In the genomic region with DNA sequence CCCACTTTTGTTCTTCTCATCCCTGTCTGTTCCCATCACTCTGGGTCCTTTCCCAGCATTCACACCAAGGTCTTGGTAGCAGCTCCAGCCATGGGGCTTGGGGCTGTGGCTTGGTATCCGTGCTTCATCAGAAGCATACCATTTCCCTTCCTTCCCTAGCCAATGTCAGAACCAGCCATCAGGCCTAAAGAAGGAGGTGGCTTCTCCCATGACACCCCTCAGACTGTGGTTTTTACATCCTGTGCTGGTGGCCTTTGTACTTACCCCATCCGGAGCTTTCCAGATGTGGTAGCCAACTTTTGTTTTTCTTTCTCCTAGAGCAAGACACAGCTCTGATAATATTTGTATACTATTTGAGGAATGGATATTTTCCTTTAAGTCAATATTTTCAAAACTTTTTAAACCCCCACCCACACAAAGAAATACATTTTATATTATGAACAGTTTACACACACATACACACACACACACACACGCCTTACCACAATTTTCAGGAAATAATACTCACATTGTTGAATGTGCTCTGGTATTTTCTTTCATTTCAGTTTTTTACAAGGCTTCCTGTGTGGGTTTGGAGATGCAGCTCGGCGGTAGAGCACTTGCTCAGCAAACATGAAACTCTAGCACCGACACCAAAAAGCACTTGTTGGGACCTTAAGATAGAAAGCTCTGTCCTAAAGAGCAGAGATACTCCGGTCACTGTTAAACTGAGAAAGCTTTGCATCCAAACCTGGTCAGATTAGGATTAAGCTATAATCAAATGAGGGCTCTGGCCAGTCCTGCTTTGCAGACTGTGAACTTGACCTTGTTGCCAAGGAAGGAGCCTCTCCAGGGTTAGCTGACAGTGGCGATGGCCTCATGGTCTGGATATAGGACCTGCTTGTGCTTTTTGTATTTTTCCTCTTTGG, we compare ENCODE assay signal across 15 mouse cellular contexts. TPM values are rescaled to one million over a fixed set of nuclear protein-coding genes. Genes with fewer than 3 reads are reported as not detected.
A peak's percentile ranks its signal among the peaks of the same experiment; 100 is the strongest.
DNase-seq lines count a peak whose midpoint lies in the region; ATAC-seq lines count a peak whose summit lies in the region.
"Had no signal": no experiment of that assay in that cellular context is flagged by ENCODE, and none has a peak within 500 bp of the region (broad histone marks: within the 10 kb centered on the region; RNA-seq: fewer than 3 reads in every experiment).

No protein-coding gene starts in this region.

- DNase-seq in 416B (ENCODE audit: low read depth) = peak; percentile 97
- DNase-seq in CD4-positive helper T cell, adult 2 months (ENCODE audit: low read depth, low spot score) = peak; percentile 87
- DNase-seq in natural killer cell, adult 2 months (ENCODE audit: low spot score in 2 of 2) = peak; percentile 64 to 69
- no peak for DNase-seq in embryo, embryonic 10.5 days (ENCODE audit: low spot score)
- no peak for DNase-seq in urinary bladder, postnatal 4 days (ENCODE audit: low spot score in 2 of 2)
- DNase-seq: adrenal gland, adult 8-10 months; cerebellum, adult 11 months; right cerebral cortex, postnatal 14 days had no signal

- H3K36me3 ChIP-seq in kidney, embryonic 14.5 days (ENCODE audit: control insufficient read depth, insufficient read depth, low read length) = no peaks in the 10 kb centered on the region
- H3K36me3 ChIP-seq: hindbrain, embryonic 13.5 days; limb, embryonic 15.5 days; neural tube, embryonic 13.5 days had no signal

- ATAC-seq in granulocyte monocyte progenitor cell, adult 5-6 weeks (replicated peaks; ENCODE audit: poor library complexity, severe bottlenecking) = peak; percentile 77
- ATAC-seq in kidney, embryonic 14.5 days (ENCODE audit: low FRiP score, low TSS enrichment) = no peak
- ATAC-seq: forebrain, embryonic 14.5 days had no signal

- H3K9ac ChIP-seq in kidney, embryonic 14.5 days (ENCODE audit: low read depth, low read length) = no peak overlapping the region
- H3K9ac ChIP-seq: hindbrain, embryonic 13.5 days; limb, embryonic 15.5 days; neural tube, embryonic 13.5 days had no signal

- no peak overlapping the region for H3K27ac ChIP-seq in kidney, embryonic 14.5 days (ENCODE audit: low read depth, low read length)
- H3K27ac ChIP-seq: hindbrain, embryonic 13.5 days; kidney, postnatal 0 days; limb, embryonic 15.5 days; neural tube, embryonic 13.5 days had no signal

- H3K9me3 ChIP-seq in kidney, embryonic 14.5 days (ENCODE audit: control insufficient read depth, low read length) = no peaks in the 10 kb centered on the region
- H3K9me3 ChIP-seq: hindbrain, embryonic 13.5 days; limb, embryonic 15.5 days; neural tube, embryonic 13.5 days had no signal

- 75% methylated on average over 8 of the region's 8 CpGs for WGBS in kidney, embryonic 14.5 days

- H3K4me3 ChIP-seq in kidney, embryonic 14.5 days (ENCODE audit: low read length) = no peak overlapping the region
- H3K4me3 ChIP-seq: hindbrain, embryonic 13.5 days; limb, embryonic 15.5 days; neural tube, embryonic 13.5 days had no signal

- no peaks in the 10 kb centered on the region for H3K4me1 ChIP-seq in kidney, embryonic 14.5 days (ENCODE audit: control insufficient read depth, insufficient read depth, low read length)
- H3K4me1 ChIP-seq: hindbrain, embryonic 13.5 days; neural tube, embryonic 13.5 days had no signal

- no peaks in the 10 kb centered on the region for H3K27me3 ChIP-seq in kidney, embryonic 14.5 days (ENCODE audit: control insufficient read depth, insufficient read depth, low read length)
- H3K27me3 ChIP-seq: hindbrain, embryonic 13.5 days; limb, embryonic 15.5 days; neural tube, embryonic 13.5 days had no signal

- H3K4me2 ChIP-seq in kidney, embryonic 14.5 days (replicated peaks; ENCODE audit: low read depth, low read length) = no peak overlapping the region
- H3K4me2 ChIP-seq: hindbrain, embryonic 13.5 days; limb, embryonic 15.5 days; neural tube, embryonic 13.5 days had no signal

RNA-seq across cellular contexts. Expression of a gene that starts 18.4 kb away (rescaled TPM):
- 34.8 and 35.3 TPM in 2 replicates for total RNA-seq in granulocyte monocyte progenitor cell, adult 5-6 weeks (2014; fragmentation: Nextera tagmentation)
- total RNA-seq in granulocyte monocyte progenitor cell, adult 5-6 weeks (2017) = 71.3 and 85.3 TPM in 2 replicates
- polyA plus RNA-seq in kidney, embryonic 14.5 days (2014; fragmentation: Nextera tagmentation; extraction: Ambion mirVana) = 16.4 and 34.5 TPM in 2 replicates

RNA-seq across cellular contexts. Expression of a gene that starts 50.7 kb away (rescaled TPM):
- total RNA-seq in granulocyte monocyte progenitor cell, adult 5-6 weeks (2014; fragmentation: Nextera tagmentation) = 18.4 and 18.6 TPM in 2 replicates
- 17.4 and 22.2 TPM in 2 replicates for total RNA-seq in granulocyte monocyte progenitor cell, adult 5-6 weeks (2017)
- 26.8 and 26.9 TPM in 2 replicates for polyA plus RNA-seq in kidney, embryonic 14.5 days (2014; fragmentation: Nextera tagmentation; extraction: Ambion mirVana)

Comparison
In these comparisons a context has a peak if more than half of its experiments do, and no peak if none do; other contexts are left out.
1. DNase-seq: peak in 416B (single experiment), CD4-positive helper T cell, adult 2 months (single experiment) and natural killer cell, adult 2 months (2 of 2); none in embryo, embryonic 10.5 days (single experiment) and urinary bladder, postnatal 4 days (0 of 2).